Mouse (Mus musculus) hindbrain, postnatal 0 days (tissue): ENCODE results near the gene Elmo1. TPM values are rescaled to one million over a fixed set of nuclear protein-coding genes. Genes with fewer than 3 reads are reported as not detected.

Source experiments
- ATAC-seq: fragments of 200-750 bp; cut with Nextera tagmentation; 2 replicates; pipeline ENCODE4 v1.8.0; 2017; ENCODE audit warnings: mild to moderate bottlenecking, moderate TSS enrichment, moderate library complexity
- DNase-seq: peaks from one replicate; pipeline ENCODE4 v3.0.0-alpha.2; 2015; ENCODE audit warnings: low spot score
- H3K27ac ChIP-seq: fragments of 300-500 bp; sonication (generic); 2 replicates; pipeline ENCODE4 v1.5.1; 2014; ENCODE audit warnings: mild to moderate bottlenecking
- H3K27me3 ChIP-seq: fragments of 300-500 bp; sonication (generic); 2 replicates; pipeline ENCODE4 v1.6.1; 2014; ENCODE audit warnings: low read length, mixed read lengths; ENCODE audit not compliant: insufficient read depth
- H3K36me3 ChIP-seq: fragments of 300-500 bp; sonication (generic); 2 replicates; pipeline ENCODE4 v1.6.1; 2014; ENCODE audit warnings: low read length, mixed read lengths; ENCODE audit not compliant: insufficient read depth
- H3K4me1 ChIP-seq: fragments of 300-500 bp; sonication (generic); 2 replicates; pipeline ENCODE4 v1.6.1; 2014; ENCODE audit warnings: antibody characterized with exemption, low read length, mixed read lengths; ENCODE audit not compliant: insufficient read depth
- H3K4me2 ChIP-seq: fragments of 300-500 bp; sonication (generic); 2 replicates; pipeline ENCODE4 v1.6.1; 2014; ENCODE audit warnings: low read depth, mild to moderate bottlenecking, low read length, moderate library complexity, mixed read lengths
- H3K4me3 ChIP-seq: fragments of 300-500 bp; sonication (generic); 2 replicates; pipeline ENCODE4 v1.5.1; 2014; ENCODE audit warnings: low read length
- H3K9ac ChIP-seq: fragments of 300-500 bp; sonication (generic); replicated peaks from 2 replicates; pipeline ENCODE4 v1.6.1; 2014; ENCODE audit warnings: mild to moderate bottlenecking, low read length, moderate library complexity, mixed read lengths
- H3K9me3 ChIP-seq: fragments of 300-500 bp; sonication (generic); 2 replicates; pipeline ENCODE4 v1.6.1; 2016; ENCODE audit warnings: low read length, mixed read lengths
- CTCF ChIP-seq: IDR thresholded peaks from 2 replicates; pipeline ENCODE4 v1.5.1; 2016; ENCODE audit warnings: antibody characterized with exemption, control low read depth, low read depth
- WGBS: fragments of 180-500 bp; shearing (Covaris S2); extraction: QIAGEN DNeasy Blood & Tissue Kit; methylation state at CpG from one replicate; pipeline ENCODE4 v1.1.7; 2014; 5-methylcytosine and 5-hydroxymethylcytosine counted together
- polyA plus RNA-seq: library from polyadenylated mRNA; unstranded; fragments of >200 nt; fragmentation: Nextera tagmentation; extraction: Ambion mirVana; gene quantifications from 2 replicates; pipeline ENCODE4 v1.2.1, GENCODE M21; 2015
- total RNA-seq: library from RNA; depleted of rRNA; stranded (reverse); fragments of >200 nt; gene quantifications from 2 replicates; pipeline ENCODE4 v1.2.3, GENCODE M21; 2014

The Elmo1 gene
- total and polyA plus RNA-seq, 2 experiments from 2014 or later, result 35.8 to 37.5 TPM

DNA sequence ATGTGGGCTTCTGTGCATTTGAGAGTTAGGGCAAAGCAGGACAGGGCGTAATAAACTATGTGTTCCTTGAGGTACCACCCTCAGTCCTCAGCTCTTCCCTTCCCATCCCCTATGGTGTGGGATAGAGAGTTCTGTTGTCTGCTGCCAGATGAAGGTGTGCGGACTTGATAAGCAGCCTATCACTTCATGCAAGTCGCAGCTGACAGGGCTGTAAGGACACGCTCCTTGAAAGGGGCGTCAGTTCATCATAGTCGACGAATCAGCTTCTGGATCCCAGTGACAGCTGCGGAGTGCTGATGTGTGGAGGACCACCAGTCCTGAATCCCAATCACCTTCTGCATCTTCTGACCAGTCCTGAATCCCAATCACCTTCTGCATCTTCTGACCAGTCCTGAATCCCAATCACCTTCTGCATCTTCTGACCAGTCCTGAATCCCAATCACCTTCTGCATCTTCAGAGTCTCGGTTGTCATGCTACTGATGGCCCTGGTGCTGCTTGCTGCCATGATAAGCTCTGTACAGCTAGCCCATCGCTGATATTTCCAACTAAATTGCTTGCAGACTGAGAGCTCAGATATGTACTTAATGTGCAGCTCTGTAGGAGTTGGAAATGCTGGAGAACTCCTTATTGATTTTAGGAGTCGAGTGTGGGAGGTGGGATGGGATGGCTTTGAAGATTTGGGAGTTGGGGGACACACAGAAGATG is 59.9 kb downstream of the Elmo1 start:
- H3K27me3 ChIP-seq, result no peaks in the 10 kb centered on the region
- DNase-seq (no peak), ATAC-seq (peak; percentile 50)
- WGBS, result 85% methylated on average over 11 of the region's 11 CpGs
- no peak overlapping the region for H3K4me3 ChIP-seq
- no peaks in the 10 kb centered on the region for H3K9me3 ChIP-seq
- H3K4me2 ChIP-seq, result no peak overlapping the region
- TF ChIP-seq CTCF, result no peak
- H3K9ac ChIP-seq, result no peak overlapping the region
- H3K4me1 ChIP-seq, result no peaks in the 10 kb centered on the region
- H3K36me3 ChIP-seq, result no peaks in the 10 kb centered on the region
- no peak overlapping the region for H3K27ac ChIP-seq

DNA sequence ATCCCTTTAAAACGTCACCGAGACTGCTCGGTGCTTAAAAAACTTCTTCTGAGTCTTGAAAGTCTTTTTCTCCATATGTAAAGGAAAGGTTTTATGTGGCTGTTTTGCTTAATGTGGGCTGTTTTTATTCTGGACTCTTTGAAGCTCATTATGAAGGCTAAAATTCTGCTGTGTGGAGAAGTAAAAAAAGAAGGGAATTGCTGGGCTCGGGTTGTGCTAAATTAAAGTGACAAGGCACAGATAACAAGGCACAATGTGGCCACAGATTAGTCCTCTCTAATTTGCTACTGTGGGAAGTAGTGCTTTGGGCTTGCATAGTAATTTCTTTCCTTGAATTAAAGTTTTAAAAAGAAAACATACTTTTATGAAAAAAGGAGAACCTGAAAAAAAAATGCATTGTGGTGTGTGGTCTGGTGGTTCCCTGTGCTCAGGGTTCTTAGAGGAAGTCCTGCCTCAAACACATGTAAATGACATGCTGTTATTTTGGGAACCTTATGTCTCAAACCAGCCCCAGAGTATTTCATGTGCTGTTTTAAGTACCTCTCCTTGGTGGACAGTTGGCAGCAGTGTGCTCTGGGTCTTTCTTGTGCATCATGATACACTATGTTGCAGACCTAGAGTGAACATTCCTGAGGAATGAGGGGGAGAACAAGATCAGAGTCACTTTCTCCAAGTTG is 61.0 kb downstream of the Elmo1 start:
- Histone ChIP-seq H3K36me3 (no peaks in the 10 kb centered on the region), H3K27ac (no peak overlapping the region), H3K27me3 (no peaks in the 10 kb centered on the region), H3K9ac (no peak overlapping the region), H3K4me3 (no peak overlapping the region), H3K4me2 (no peak overlapping the region), H3K9me3 (no peaks in the 10 kb centered on the region), H3K4me1 (no peaks in the 10 kb centered on the region)
- TF ChIP-seq CTCF, result no peak
- 57% methylated on average over 4 of the region's 4 CpGs for WGBS
- DNase-seq, result no peak
- ATAC-seq, result no peak

DNA sequence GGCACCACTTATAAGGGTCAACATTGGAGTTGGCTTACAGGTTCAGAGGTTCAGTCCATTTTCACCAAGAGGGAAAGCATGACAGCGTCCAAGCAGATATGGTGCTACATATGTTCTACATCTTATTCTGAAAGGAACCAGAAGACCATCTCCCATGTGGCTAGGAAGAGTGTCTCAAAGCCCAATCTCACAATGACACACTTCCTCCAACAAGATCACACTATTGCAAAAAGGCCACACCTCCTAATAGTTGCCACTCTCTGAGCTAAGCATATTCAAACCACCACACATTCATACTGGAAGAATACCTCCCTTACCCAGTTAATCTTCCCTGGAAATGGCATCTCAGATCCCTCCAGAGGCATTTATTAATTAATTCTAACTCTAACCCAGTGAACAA is 66.7 kb downstream of the Elmo1 start:
- H3K4me2 ChIP-seq, result no peak overlapping the region
- no peaks in the 10 kb centered on the region for H3K4me1 ChIP-seq
- H3K4me3 ChIP-seq, result no peak overlapping the region
- no peak overlapping the region for H3K9ac ChIP-seq
- H3K9me3 ChIP-seq, result no peaks in the 10 kb centered on the region
- no peak overlapping the region for H3K27ac ChIP-seq
- no peak for TF ChIP-seq CTCF
- H3K27me3 ChIP-seq, result no peaks in the 10 kb centered on the region
- DNase-seq (no peak), ATAC-seq (no peak)
- no peaks in the 10 kb centered on the region for H3K36me3 ChIP-seq
- 90% methylated on average over 1 of the region's 1 CpGs for WGBS

DNA sequence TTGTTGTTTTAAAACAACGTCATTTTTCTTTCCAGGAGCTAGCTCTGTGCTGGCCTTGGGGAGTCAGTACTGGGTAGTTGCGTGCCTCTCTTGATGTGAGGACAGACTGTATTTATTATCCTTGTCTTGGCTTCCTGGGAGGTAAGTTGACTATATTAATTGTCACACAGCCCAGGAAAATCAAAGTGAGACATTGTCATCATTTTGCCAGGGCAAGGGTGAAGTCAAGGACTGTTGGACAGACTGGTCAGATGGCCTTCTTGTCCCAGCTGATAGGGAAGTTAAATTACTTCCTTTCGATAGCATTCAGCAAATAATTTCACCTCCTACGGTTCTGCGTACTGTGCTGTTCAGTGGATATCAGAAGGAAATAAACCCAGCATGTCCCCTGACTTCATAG is 67.1 kb downstream of the Elmo1 start:
- Histone ChIP-seq H3K9me3 (no peaks in the 10 kb centered on the region), H3K27ac (no peak overlapping the region), H3K4me2 (no peak overlapping the region), H3K4me3 (no peak overlapping the region), H3K27me3 (no peaks in the 10 kb centered on the region), H3K36me3 (no peaks in the 10 kb centered on the region), H3K9ac (no peak overlapping the region), H3K4me1 (no peaks in the 10 kb centered on the region)
- 76% methylated on average over 5 of the region's 5 CpGs for WGBS
- ATAC-seq, result no peak
- DNase-seq, result no peak
- TF ChIP-seq CTCF, result no peak

- DNase-seq (no peak), ATAC-seq (no peak)
- no peak for TF ChIP-seq CTCF
- Histone ChIP-seq H3K27me3 (no peaks in the 10 kb centered on the region), H3K4me1 (no peaks in the 10 kb centered on the region), H3K4me3 (no peak overlapping the region), H3K9me3 (no peaks in the 10 kb centered on the region), H3K4me2 (no peak overlapping the region), H3K27ac (no peak overlapping the region), H3K9ac (no peak overlapping the region), H3K36me3 (no peaks in the 10 kb centered on the region)
- WGBS, result 82% methylated on average over 10 of the region's 10 CpGs
Measured at GRCm38 (mm10) chr13:20163339-20163954, 73.1 kb downstream of the Elmo1 start.

DNA sequence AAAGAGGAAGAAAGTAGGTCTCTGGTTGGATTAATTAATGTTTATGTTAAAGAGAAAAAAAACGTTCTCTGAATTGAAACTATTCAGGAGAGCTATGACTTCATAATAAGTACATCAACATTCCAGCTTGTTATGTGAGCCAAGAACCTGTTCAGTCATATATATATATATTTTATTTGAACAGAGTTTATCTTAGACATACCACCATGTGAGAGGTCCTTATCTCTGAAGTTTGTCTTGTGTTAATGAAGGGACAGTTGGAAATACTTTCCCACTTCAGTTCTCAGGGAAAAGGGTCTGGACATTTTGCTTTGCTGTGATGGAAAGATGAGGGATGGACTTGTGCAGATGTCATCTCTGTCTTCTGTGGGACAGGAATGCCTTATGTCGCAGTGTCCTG is 74.4 kb downstream of the Elmo1 start:
- ATAC-seq (no peak), DNase-seq (no peak)
- 86% methylated on average over 2 of the region's 2 CpGs for WGBS
- Histone ChIP-seq H3K27me3 (no peaks in the 10 kb centered on the region), H3K4me2 (no peak overlapping the region), H3K4me3 (no peak overlapping the region), H3K27ac (no peak overlapping the region), H3K36me3 (no peaks in the 10 kb centered on the region), H3K9ac (no peak overlapping the region), H3K4me1 (no peaks in the 10 kb centered on the region), H3K9me3 (no peaks in the 10 kb centered on the region)
- TF ChIP-seq CTCF, result no peak
